Mouse (Mus musculus): Measurements from ENCODE around the gene Pnn.

DNA sequence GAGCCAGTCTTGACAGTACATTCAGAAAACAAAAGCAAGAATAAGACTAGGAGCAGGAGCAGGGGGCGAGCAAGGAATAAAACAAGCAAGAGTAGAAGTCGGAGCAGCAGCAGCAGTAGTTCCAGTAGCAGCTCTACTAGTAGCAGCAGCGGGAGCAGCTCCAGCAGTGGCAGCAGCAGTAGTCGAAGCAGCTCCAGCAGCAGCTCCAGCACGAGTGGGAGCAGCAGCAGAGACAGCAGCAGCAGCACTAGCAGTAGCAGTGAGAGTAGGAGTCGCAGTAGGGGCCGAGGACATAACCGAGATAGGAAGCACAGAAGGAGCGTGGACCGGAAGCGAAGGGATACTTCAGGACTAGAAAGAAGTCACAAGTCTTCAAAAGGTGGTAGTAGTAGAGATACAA is 5.6 kb downstream of the Pnn start:
- TF ChIP-seq CTCF (conservative IDR thresholded peaks at IDR 0.05; ENCODE audit: insufficient read depth, insufficient read length, low read depth, low read length) (no peak), POLR2A (IDR thresholded peaks at IDR 0.05; ENCODE audit: low read depth, low read length) (no peak)

All from kidney, adult 2 months (tissue).